Mouse (Mus musculus): ENCODE results near the gene Cacna1d.

- TF ChIP-seq CTCF (IDR thresholded peaks at IDR 0.05; ENCODE audit: low read depth) (no peak), EP300 (IDR thresholded peaks at IDR 0.05; ENCODE audit: low read depth) (no peak)
Measured at GRCm38 (mm10) chr14:30217124-30217523, 274.1 kb downstream of the Cacna1d start.

Measured in heart, postnatal 0 days (tissue).